Mouse (Mus musculus) heart, embryonic 14.5 days (tissue): ENCODE measurements around the gene Cachd1. TPM values are rescaled to one million over a fixed set of nuclear protein-coding genes. Genes with fewer than 3 reads are reported as not detected.

ENCODE experiments used
- ATAC-seq: fragments of 200-750 bp; cut with Nextera tagmentation; 2 replicates; pipeline ENCODE4 v1.8.0; 2017; ENCODE audit warnings: low read depth, moderate TSS enrichment; ENCODE audit not compliant: insufficient number of reproducible peaks, insufficient read depth, low FRiP score
- H3K27ac ChIP-seq, 2 experiments: fragments of 200-500 bp in 1 of 2; fragments of 300-500 bp in 1 of 2; sonication (generic) in 1 of 2; replicated peaks in 1 of 2; 2 replicates each; pipeline ENCODE4 v1.5.1; 2012 to 2014; ENCODE audit warnings: low read depth in 2 of 2, low read length in 2 of 2, control low read depth in 1 of 2, mild to moderate bottlenecking in 1 of 2, mixed read lengths in 1 of 2; ENCODE audit not compliant: control insufficient read depth in 1 of 2, insufficient read depth in 1 of 2
- H3K27me3 ChIP-seq: fragments of 300-500 bp; sonication (generic); 2 replicates; pipeline ENCODE4 v1.6.1; 2014; ENCODE audit warnings: mild to moderate bottlenecking, low read length, control low read depth; ENCODE audit not compliant: control insufficient read depth, insufficient read depth
- H3K36me3 ChIP-seq: fragments of 300-500 bp; sonication (generic); 2 replicates; pipeline ENCODE4 v1.6.1; 2014; ENCODE audit warnings: mild to moderate bottlenecking, control low read depth, low read length, mixed read lengths; ENCODE audit not compliant: control insufficient read depth, insufficient read depth
- H3K4me1 ChIP-seq, 2 experiments: fragments of 200-500 bp in 1 of 2; fragments of 300-500 bp in 1 of 2; sonication (generic) in 1 of 2; 2 replicates each; pipeline ENCODE4 v1.6.1; 2012 to 2014; ENCODE audit warnings: low read length in 2 of 2, control low read depth in 1 of 2, mixed read lengths in 1 of 2; ENCODE audit not compliant: control insufficient read depth in 2 of 2, insufficient read depth in 2 of 2
- H3K4me2 ChIP-seq: fragments of 300-500 bp; sonication (generic); 2 replicates; pipeline ENCODE4 v1.6.1; 2014; ENCODE audit warnings: mild to moderate bottlenecking, low read length
- H3K4me3 ChIP-seq, 2 experiments: fragments of 200-500 bp in 1 of 2; fragments of 300-500 bp in 1 of 2; sonication (generic) in 1 of 2; 2 replicates each; pipeline ENCODE4 v1.5.1; 2012 to 2014; ENCODE audit warnings: low read length in 2 of 2, mild to moderate bottlenecking in 2 of 2, control low read depth in 1 of 2, low read depth in 1 of 2, moderate library complexity in 1 of 2; ENCODE audit not compliant: control insufficient read depth in 1 of 2, insufficient read depth in 1 of 2
- H3K9ac ChIP-seq: fragments of 300-500 bp; sonication (generic); 2 replicates; pipeline ENCODE4 v1.6.1; 2014; ENCODE audit warnings: mild to moderate bottlenecking, low read length
- H3K9me3 ChIP-seq: fragments of 300-500 bp; sonication (generic); 2 replicates; pipeline ENCODE4 v1.6.1; 2016; ENCODE audit warnings: low read length, control low read depth; ENCODE audit not compliant: control insufficient read depth
- WGBS: fragments of 180-500 bp; shearing (Covaris S2); extraction: QIAGEN DNeasy Blood & Tissue Kit; methylation state at CpG from one replicate; pipeline ENCODE4 v1.1.7; 2014; 5-methylcytosine and 5-hydroxymethylcytosine counted together
- polyA plus RNA-seq: library from polyadenylated mRNA; unstranded; fragments of >200 nt; fragmentation: Nextera tagmentation; extraction: Ambion mirVana; gene quantifications from 2 replicates; pipeline ENCODE4 v1.2.1, GENCODE M21; 2014

Cachd1 gene
- polyA plus RNA-seq, 1 experiment from 2014 or later: 9.2 TPM

- H3K4me3 ChIP-seq: no peak overlapping the region
- H3K36me3 ChIP-seq: peaks cover 12% of the 10 kb centered on the region
- no peak for ATAC-seq
- H3K9me3 ChIP-seq: no peaks in the 10 kb centered on the region
- H3K27me3 ChIP-seq: no peaks in the 10 kb centered on the region
- H3K9ac ChIP-seq: no peak overlapping the region
- no peak overlapping the region for H3K4me2 ChIP-seq
- WGBS: 84% methylated on average over 11 of the region's 11 CpGs
- H3K27ac ChIP-seq: no peak overlapping the region
- peaks cover 0 to 9% of the 10 kb centered on the region in 2 experiments; a peak in 1 of 4 replicates for H3K4me1 ChIP-seq
Measured at GRCm38 (mm10) chr4:100922816-100923554, 146.5 kb downstream of the Cachd1 start.

- H3K4me2 ChIP-seq: no peak overlapping the region
- no peak overlapping the region for H3K27ac ChIP-seq
- H3K9me3 ChIP-seq: no peaks in the 10 kb centered on the region
- 78% methylated on average over 6 of the region's 6 CpGs for WGBS
- H3K36me3 ChIP-seq: peaks cover 11% of the 10 kb centered on the region; the same call in 1 of the 2 replicates
- no peaks in the 10 kb centered on the region for H3K27me3 ChIP-seq
- no peak overlapping the region for H3K4me3 ChIP-seq
- no peak for ATAC-seq
- H3K9ac ChIP-seq: no peak overlapping the region
- peaks cover 0 to 9% of the 10 kb centered on the region in 2 experiments; a peak in 1 of 4 replicates for H3K4me1 ChIP-seq
Measured at GRCm38 (mm10) chr4:100923598-100923997, 147.1 kb downstream of the Cachd1 start.

GRCm38 (mm10) chr4:100924276-100924675 is 147.8 kb downstream of the Cachd1 start:
- 93% methylated on average over 4 of the region's 4 CpGs for WGBS
- H3K4me1 ChIP-seq: peaks cover 0 to 9% of the 10 kb centered on the region in 2 experiments; a peak in 1 of 4 replicates
- H3K36me3 ChIP-seq: 0 out of 2 replicates have a peak, but pooled peaks cover 5% of the 10 kb centered on the region
- no peak overlapping the region for H3K9ac ChIP-seq
- no peak overlapping the region for H3K4me3 ChIP-seq
- H3K27ac ChIP-seq: no peak overlapping the region
- H3K9me3 ChIP-seq: no peaks in the 10 kb centered on the region
- no peak for ATAC-seq
- no peak overlapping the region for H3K4me2 ChIP-seq
- H3K27me3 ChIP-seq: no peaks in the 10 kb centered on the region

GRCm38 (mm10) chr4:100925153-100925552 is 148.7 kb downstream of the Cachd1 start:
- Histone ChIP-seq H3K9ac (no peak overlapping the region), H3K9me3 (no peaks in the 10 kb centered on the region), H3K27ac (no peak overlapping the region), H3K27me3 (no peaks in the 10 kb centered on the region), H3K4me3 (no peak overlapping the region), H3K4me2 (no peak overlapping the region), H3K4me1 (peaks cover 0 to 9% of the 10 kb centered on the region in 2 experiments; a peak in 1 of 4 replicates), H3K36me3 (0 out of 2 replicates have a peak, but pooled peaks cover 3% of the 10 kb centered on the region)
- ATAC-seq: no peak
- 91% methylated on average over 1 of the region's 1 CpGs for WGBS

GRCm38 (mm10) chr4:100926608-100927007 is 150.1 kb downstream of the Cachd1 start:
- WGBS: 70% methylated on average over 3 of the region's 3 CpGs
- H3K4me3 ChIP-seq: no peak overlapping the region
- H3K9me3 ChIP-seq: no peaks in the 10 kb centered on the region
- no peaks in the 10 kb centered on the region for H3K27me3 ChIP-seq
- H3K4me1 ChIP-seq: peaks cover 0 to 9% of the 10 kb centered on the region in 2 experiments; a peak in 1 of 4 replicates
- H3K27ac ChIP-seq: no peak overlapping the region
- no peak overlapping the region for H3K4me2 ChIP-seq
- no peaks in the 10 kb centered on the region for H3K36me3 ChIP-seq
- H3K9ac ChIP-seq: no peak overlapping the region
- no peak for ATAC-seq

GRCm38 (mm10) chr4:100927059-100927458 is 150.6 kb downstream of the Cachd1 start:
- WGBS: 75% methylated on average over 2 of the region's 2 CpGs
- no peak for ATAC-seq

GRCm38 (mm10) chr4:100943689-100944088 is 167.2 kb downstream of the Cachd1 start:
- 82% methylated on average over 7 of the region's 7 CpGs for WGBS
- no peak for ATAC-seq

More at GRCm38 (mm10) chr4:100927059-100927458, 150.6 kb downstream of the Cachd1 start:
- H3K4me1 ChIP-seq: peaks cover 0 to 9% of the 10 kb centered on the region in 2 experiments; a peak in 1 of 4 replicates
- H3K36me3 ChIP-seq: no peaks in the 10 kb centered on the region
- H3K4me3 ChIP-seq: no peak overlapping the region
- H3K4me2 ChIP-seq: no peak overlapping the region
- H3K27me3 ChIP-seq: no peaks in the 10 kb centered on the region
- H3K27ac ChIP-seq: no peak overlapping the region
- no peak overlapping the region for H3K9ac ChIP-seq
- H3K9me3 ChIP-seq: no peaks in the 10 kb centered on the region

More at GRCm38 (mm10) chr4:100943689-100944088, 167.2 kb downstream of the Cachd1 start:
- H3K27ac ChIP-seq: no peak overlapping the region
- no peak overlapping the region for H3K4me2 ChIP-seq
- no peaks in the 10 kb centered on the region for H3K36me3 ChIP-seq
- 0 out of 4 replicates have a peak, but pooled peaks cover 0 to 2% of the 10 kb centered on the region in 2 experiments for H3K4me1 ChIP-seq
- no peak overlapping the region for H3K9ac ChIP-seq
- no peaks in the 10 kb centered on the region for H3K27me3 ChIP-seq
- no peaks in the 10 kb centered on the region for H3K9me3 ChIP-seq
- H3K4me3 ChIP-seq: no peak overlapping the region
